Mouse (Mus musculus): ENCODE results near the gene Prkd2. TPM values are rescaled to one million over a fixed set of nuclear protein-coding genes. Genes with fewer than 3 reads are reported as not detected.

The Prkd2 gene
- total and polyA plus RNA-seq, 3 experiments: 15.3 to 26.2 (median 19.9) TPM

DNA sequence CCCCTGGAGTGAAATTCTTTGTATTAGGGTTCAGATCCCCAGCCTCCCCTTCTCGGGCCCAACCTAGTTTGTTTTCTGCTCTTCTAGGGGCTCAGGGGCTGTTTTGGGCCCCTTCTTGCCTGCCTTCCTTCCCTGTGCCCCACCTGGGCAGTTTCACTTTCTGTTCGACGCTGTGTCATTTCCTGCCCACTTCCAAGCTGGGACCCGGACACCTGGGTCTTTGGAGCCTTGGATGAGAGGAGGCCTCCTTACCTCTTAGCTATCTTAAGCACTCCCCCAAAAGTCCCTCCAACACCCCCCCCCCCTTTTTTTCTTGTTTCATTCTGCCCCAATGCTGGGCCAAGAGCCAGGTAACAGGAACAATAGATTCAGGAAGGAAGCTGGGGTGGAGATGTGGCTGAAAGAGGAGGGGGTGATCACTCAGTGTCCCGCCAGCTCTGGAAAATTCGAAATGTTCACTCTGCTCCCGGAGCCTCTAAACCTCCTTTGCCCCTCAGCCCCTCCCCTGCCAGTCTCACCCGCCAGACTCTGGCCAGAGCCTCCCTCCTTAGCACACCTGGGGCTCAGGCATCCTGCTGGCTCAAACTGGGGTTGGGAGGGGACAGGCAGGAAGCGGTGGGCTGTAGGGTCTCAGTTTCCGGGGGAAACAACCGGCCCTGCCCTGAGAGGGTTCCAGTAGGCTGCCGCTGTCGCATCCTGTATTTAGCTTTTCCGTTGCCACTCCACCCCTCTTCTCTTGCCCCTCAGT, 2.5 kb downstream of the Prkd2 start:
- peaks cover 9% of the 10 kb centered on the region for H3K4me1 ChIP-seq (ENCODE audit: control insufficient read depth, insufficient read depth, low read length)
- intact Hi-C loops (cut with DNase I): loop anchor here (1.0 to 2.0 kb wide), 2 partner anchors 90 to 214 kb away; no protein-coding TSS in a partner anchor
- WGBS: 32% methylated on average over 14 of the region's 14 CpGs
- peak overlapping the region; percentile 62 for H3K4me3 ChIP-seq
- H3K36me3 ChIP-seq (ENCODE audit: control insufficient read depth, insufficient read depth, low read length): peaks cover 3% of the 10 kb centered on the region; the same call in 1 of the 2 replicates
- DNase-seq: peak; percentile 73 to 81
- H3K27ac ChIP-seq: peak overlapping the region; percentile 99
- no peaks in the 10 kb centered on the region for H3K79me2 ChIP-seq (replicated peaks; ENCODE audit: control insufficient read depth, insufficient read depth, low read length)
- H3K9ac ChIP-seq (ENCODE audit: low read depth, low read length): peak overlapping the region; percentile 75
- H3K27me3 ChIP-seq (ENCODE audit: control insufficient read depth, insufficient read depth, low read length): no peaks in the 10 kb centered on the region
- no peak for TF ChIP-seq CTCF (IDR thresholded peaks at IDR 0.05)
- peak; percentile 38; the same call in 1 of the 2 replicates for TF ChIP-seq POLR2A (IDR thresholded peaks at IDR 0.05; ENCODE audit: insufficient read depth, low read depth, low read length)
- peak; percentile 78; the same call in 1 of the 2 replicates for TF ChIP-seq EP300 (IDR thresholded peaks at IDR 0.05; ENCODE audit: insufficient read depth, low read depth, low read length)

DNA sequence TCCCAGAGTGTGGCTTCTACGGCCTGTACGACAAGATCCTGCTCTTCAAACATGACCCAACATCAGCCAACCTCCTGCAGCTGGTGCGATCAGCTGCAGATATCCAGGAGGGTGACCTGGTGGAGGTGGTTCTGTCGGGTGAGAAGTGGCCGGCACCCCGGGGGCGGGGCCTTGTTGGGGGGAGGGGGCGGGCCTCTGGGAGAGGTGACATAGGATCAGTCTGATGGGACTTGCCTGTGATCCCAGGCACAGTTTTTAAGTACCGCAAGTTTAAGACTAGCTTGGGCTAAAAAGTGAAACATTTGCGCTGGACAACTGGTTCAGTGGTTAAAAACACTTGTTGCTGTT, 3.1 kb downstream of the Prkd2 start:
- TF ChIP-seq EP300 (IDR thresholded peaks at IDR 0.05; ENCODE audit: insufficient read depth, low read depth, low read length) (no peak), CTCF (IDR thresholded peaks at IDR 0.05) (no peak), POLR2A (IDR thresholded peaks at IDR 0.05; ENCODE audit: insufficient read depth, low read depth, low read length) (no peak)
- intact Hi-C loops (cut with DNase I): loop anchor here (1.0 to 2.0 kb wide), 2 partner anchors 90 to 213 kb away; no protein-coding TSS in a partner anchor
- peak overlapping the region; percentile 99 for H3K27ac ChIP-seq
- H3K79me2 ChIP-seq (replicated peaks; ENCODE audit: control insufficient read depth, insufficient read depth, low read length): no peaks in the 10 kb centered on the region
- WGBS: 46% methylated on average over 10 of the region's 10 CpGs
- peak overlapping the region; percentile 75 for H3K9ac ChIP-seq (ENCODE audit: low read depth, low read length)
- DNase-seq: no peak
- H3K27me3 ChIP-seq (ENCODE audit: control insufficient read depth, insufficient read depth, low read length): no peaks in the 10 kb centered on the region
- H3K4me3 ChIP-seq: peak overlapping the region; percentile 48
- peaks cover 3% of the 10 kb centered on the region; the same call in 1 of the 2 replicates for H3K36me3 ChIP-seq (ENCODE audit: control insufficient read depth, insufficient read depth, low read length)
- H3K4me1 ChIP-seq (ENCODE audit: control insufficient read depth, insufficient read depth, low read length): peaks cover 9% of the 10 kb centered on the region

DNA sequence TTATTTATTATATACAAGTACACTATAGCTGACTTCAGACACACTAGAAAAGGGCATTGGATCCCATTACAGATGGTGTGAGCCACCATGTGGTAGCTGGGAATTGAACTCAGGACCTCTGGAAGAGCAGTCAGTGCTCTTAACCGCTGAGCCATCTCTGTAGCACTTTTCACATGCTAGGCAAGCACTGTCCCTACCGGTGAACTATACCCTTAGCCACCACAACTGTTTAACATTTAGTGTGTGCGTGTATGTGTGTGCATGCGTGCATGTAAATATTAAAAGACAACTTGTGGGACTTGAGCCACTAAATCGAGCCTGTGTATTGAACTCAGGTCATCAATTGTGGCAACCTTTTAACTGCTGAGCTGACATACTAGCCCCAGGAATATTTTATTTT, 4.1 kb downstream of the Prkd2 start:
- Histone ChIP-seq H3K4me1 (ENCODE audit: control insufficient read depth, insufficient read depth, low read length) (peaks cover 6% of the 10 kb centered on the region), H3K79me2 (replicated peaks; ENCODE audit: control insufficient read depth, insufficient read depth, low read length) (no peaks in the 10 kb centered on the region), H3K27me3 (ENCODE audit: control insufficient read depth, insufficient read depth, low read length) (no peaks in the 10 kb centered on the region), H3K4me3 (no peak overlapping the region), H3K9ac (ENCODE audit: low read depth, low read length) (no peak overlapping the region), H3K36me3 (ENCODE audit: control insufficient read depth, insufficient read depth, low read length) (peaks cover 3% of the 10 kb centered on the region; the same call in 1 of the 2 replicates), H3K27ac (peak overlapping the region; percentile 99)
- intact Hi-C loops (cut with DNase I): no loop called here
- DNase-seq: no peak
- no peak for TF ChIP-seq POLR2A (IDR thresholded peaks at IDR 0.05; ENCODE audit: insufficient read depth, low read depth, low read length)
- no peak for TF ChIP-seq EP300 (IDR thresholded peaks at IDR 0.05; ENCODE audit: insufficient read depth, low read depth, low read length)
- TF ChIP-seq CTCF (IDR thresholded peaks at IDR 0.05): no peak
- WGBS: 93% methylated on average over 5 of the region's 5 CpGs

GRCm38 (mm10) chr7:16847507-16847906, 4.8 kb downstream of the Prkd2 start:
- DNase-seq: no peak
- 0 out of 2 replicates have a peak overlapping the region, but pooled peaks have one; percentile 3 for H3K9ac ChIP-seq (ENCODE audit: low read depth, low read length)
- intact Hi-C loops (cut with DNase I): no loop called here
- TF ChIP-seq POLR2A (IDR thresholded peaks at IDR 0.05; ENCODE audit: insufficient read depth, low read depth, low read length) (no peak), CTCF (IDR thresholded peaks at IDR 0.05) (no peak), EP300 (IDR thresholded peaks at IDR 0.05; ENCODE audit: insufficient read depth, low read depth, low read length) (no peak)
- H3K27me3 ChIP-seq (ENCODE audit: control insufficient read depth, insufficient read depth, low read length): no peaks in the 10 kb centered on the region
- H3K27ac ChIP-seq: no peak overlapping the region
- H3K36me3 ChIP-seq (ENCODE audit: control insufficient read depth, insufficient read depth, low read length): peaks cover 3% of the 10 kb centered on the region; the same call in 1 of the 2 replicates
- no peak overlapping the region for H3K4me3 ChIP-seq
- peaks cover 1% of the 10 kb centered on the region; the same call in 1 of the 2 replicates for H3K4me1 ChIP-seq (ENCODE audit: control insufficient read depth, insufficient read depth, low read length)
- no peaks in the 10 kb centered on the region for H3K79me2 ChIP-seq (replicated peaks; ENCODE audit: control insufficient read depth, insufficient read depth, low read length)
- 77% methylated on average over 19 of the region's 19 CpGs for WGBS

GRCm38 (mm10) chr7:16848579-16848978, 5.9 kb downstream of the Prkd2 start:
- H3K4me3 ChIP-seq: no peak overlapping the region
- H3K4me1 ChIP-seq (ENCODE audit: control insufficient read depth, insufficient read depth, low read length): peaks cover 1% of the 10 kb centered on the region; the same call in 1 of the 2 replicates
- no peaks in the 10 kb centered on the region for H3K79me2 ChIP-seq (replicated peaks; ENCODE audit: control insufficient read depth, insufficient read depth, low read length)
- intact Hi-C loops (cut with DNase I): no loop called here
- no peak overlapping the region for H3K9ac ChIP-seq (ENCODE audit: low read depth, low read length)
- peaks cover 3% of the 10 kb centered on the region; the same call in 1 of the 2 replicates for H3K36me3 ChIP-seq (ENCODE audit: control insufficient read depth, insufficient read depth, low read length)
- no peak overlapping the region for H3K27ac ChIP-seq
- peak; percentile 55 to 72 for DNase-seq
- TF ChIP-seq EP300 (IDR thresholded peaks at IDR 0.05; ENCODE audit: insufficient read depth, low read depth, low read length) (no peak), CTCF (IDR thresholded peaks at IDR 0.05) (peak; percentile 77), POLR2A (IDR thresholded peaks at IDR 0.05; ENCODE audit: insufficient read depth, low read depth, low read length) (no peak)
- WGBS: 41% methylated on average over 16 of the region's 17 CpGs
- H3K27me3 ChIP-seq (ENCODE audit: control insufficient read depth, insufficient read depth, low read length): no peaks in the 10 kb centered on the region

GRCm38 (mm10) chr7:16851636-16852035, 8.9 kb downstream of the Prkd2 start:
- H3K79me2 ChIP-seq (replicated peaks; ENCODE audit: control insufficient read depth, insufficient read depth, low read length): no peaks in the 10 kb centered on the region
- WGBS: 93% methylated on average over 4 of the region's 4 CpGs
- no peak overlapping the region for H3K9ac ChIP-seq (ENCODE audit: low read depth, low read length)
- no peak for DNase-seq
- TF ChIP-seq POLR2A (IDR thresholded peaks at IDR 0.05; ENCODE audit: insufficient read depth, low read depth, low read length) (no peak), CTCF (IDR thresholded peaks at IDR 0.05) (no peak), EP300 (IDR thresholded peaks at IDR 0.05; ENCODE audit: insufficient read depth, low read depth, low read length) (no peak)
- no peaks in the 10 kb centered on the region for H3K27me3 ChIP-seq (ENCODE audit: control insufficient read depth, insufficient read depth, low read length)
- no peak overlapping the region for H3K27ac ChIP-seq
- no peak overlapping the region for H3K4me3 ChIP-seq
- intact Hi-C loops (cut with DNase I): loop anchor here (5.0 kb wide), 1 partner anchor 39 kb away; no protein-coding TSS in a partner anchor
- peaks cover 3% of the 10 kb centered on the region; the same call in 1 of the 2 replicates for H3K36me3 ChIP-seq (ENCODE audit: control insufficient read depth, insufficient read depth, low read length)
- peaks cover 1% of the 10 kb centered on the region; the same call in 1 of the 2 replicates for H3K4me1 ChIP-seq (ENCODE audit: control insufficient read depth, insufficient read depth, low read length)

All from heart, adult 2 months (tissue).